Mouse (Mus musculus) hindbrain, postnatal 0 days (tissue): ENCODE data around the gene Pskh1. TPM values are rescaled to one million over a fixed set of nuclear protein-coding genes. Genes with fewer than 3 reads are reported as not detected.

ENCODE experiments used
- ATAC-seq: fragments of 200-750 bp; cut with Nextera tagmentation; 2 replicates; pipeline ENCODE4 v1.8.0; 2017; ENCODE audit warnings: mild to moderate bottlenecking, moderate TSS enrichment, moderate library complexity
- DNase-seq: peaks from one replicate; pipeline ENCODE4 v3.0.0-alpha.2; 2015; ENCODE audit warnings: low spot score
- H3K27ac ChIP-seq: fragments of 300-500 bp; sonication (generic); 2 replicates; pipeline ENCODE4 v1.5.1; 2014; ENCODE audit warnings: mild to moderate bottlenecking
- H3K27me3 ChIP-seq: fragments of 300-500 bp; sonication (generic); 2 replicates; pipeline ENCODE4 v1.6.1; 2014; ENCODE audit warnings: low read length, mixed read lengths; ENCODE audit not compliant: insufficient read depth
- H3K36me3 ChIP-seq: fragments of 300-500 bp; sonication (generic); 2 replicates; pipeline ENCODE4 v1.6.1; 2014; ENCODE audit warnings: low read length, mixed read lengths; ENCODE audit not compliant: insufficient read depth
- H3K4me1 ChIP-seq: fragments of 300-500 bp; sonication (generic); 2 replicates; pipeline ENCODE4 v1.6.1; 2014; ENCODE audit warnings: antibody characterized with exemption, low read length, mixed read lengths; ENCODE audit not compliant: insufficient read depth
- H3K4me2 ChIP-seq: fragments of 300-500 bp; sonication (generic); 2 replicates; pipeline ENCODE4 v1.6.1; 2014; ENCODE audit warnings: low read depth, mild to moderate bottlenecking, low read length, moderate library complexity, mixed read lengths
- H3K4me3 ChIP-seq: fragments of 300-500 bp; sonication (generic); 2 replicates; pipeline ENCODE4 v1.5.1; 2014; ENCODE audit warnings: low read length
- H3K9ac ChIP-seq: fragments of 300-500 bp; sonication (generic); replicated peaks from 2 replicates; pipeline ENCODE4 v1.6.1; 2014; ENCODE audit warnings: mild to moderate bottlenecking, low read length, moderate library complexity, mixed read lengths
- H3K9me3 ChIP-seq: fragments of 300-500 bp; sonication (generic); 2 replicates; pipeline ENCODE4 v1.6.1; 2016; ENCODE audit warnings: low read length, mixed read lengths
- CTCF ChIP-seq: IDR thresholded peaks from 2 replicates; pipeline ENCODE4 v1.5.1; 2016; ENCODE audit warnings: antibody characterized with exemption, control low read depth, low read depth
- WGBS: fragments of 180-500 bp; shearing (Covaris S2); extraction: QIAGEN DNeasy Blood & Tissue Kit; methylation state at CpG from one replicate; pipeline ENCODE4 v1.1.7; 2014; 5-methylcytosine and 5-hydroxymethylcytosine counted together
- polyA plus RNA-seq: library from polyadenylated mRNA; unstranded; fragments of >200 nt; fragmentation: Nextera tagmentation; extraction: Ambion mirVana; gene quantifications from 2 replicates; pipeline ENCODE4 v1.2.1, GENCODE M21; 2015
- total RNA-seq: library from RNA; depleted of rRNA; stranded (reverse); fragments of >200 nt; gene quantifications from 2 replicates; pipeline ENCODE4 v1.2.3, GENCODE M21; 2014

Gene Pskh1
- total and polyA plus RNA-seq, 2 experiments from 2014 or later = 11.3 to 32.3 TPM

DNA sequence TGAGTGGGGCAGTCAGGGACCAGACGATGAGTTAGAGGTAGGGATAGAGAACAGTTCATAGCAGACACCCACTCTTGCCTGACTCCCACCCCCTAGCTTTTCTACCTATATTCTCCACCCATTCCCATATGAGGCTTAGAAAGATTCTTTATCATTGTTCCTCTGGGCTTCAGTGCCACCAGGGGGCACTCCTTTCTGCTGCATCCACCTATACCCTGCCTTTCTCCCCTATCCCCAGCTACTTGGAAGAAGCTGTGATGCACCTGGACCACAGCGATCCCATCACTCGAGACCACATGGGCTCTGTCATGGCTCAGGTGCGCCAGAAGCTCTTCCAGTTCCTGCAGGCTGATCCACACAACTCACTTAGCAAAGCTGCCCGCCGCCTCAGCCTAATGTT, 7.8 kb upstream of the Pskh1 start:
- H3K27me3 ChIP-seq = no peaks in the 10 kb centered on the region
- no peak overlapping the region for H3K4me2 ChIP-seq
- no peaks in the 10 kb centered on the region for H3K9me3 ChIP-seq
- no peak overlapping the region for H3K9ac ChIP-seq
- TF ChIP-seq CTCF = peak; percentile 64
- no peak overlapping the region for H3K27ac ChIP-seq
- WGBS = 80% methylated on average over 6 of the region's 6 CpGs
- no peaks in the 10 kb centered on the region for H3K4me1 ChIP-seq
- ATAC-seq (peak; percentile 31; the same call in 1 of the 2 replicates), DNase-seq (peak; percentile 26)
- no peak overlapping the region for H3K4me3 ChIP-seq
- peaks cover 45% of the 10 kb centered on the region for H3K36me3 ChIP-seq

GRCm38 (mm10) chr8:105893339-105893738, 6.9 kb upstream of the Pskh1 start, which contains the start of gene Nrn1l:
Gene Nrn1l, plus strand, starts transcription at chr8:105893567.
- Histone ChIP-seq H3K27ac (no peak within 1 kb of the TSS), H3K9ac (no peak within 1 kb of the TSS; the same call in 1 of the 2 replicates), H3K4me1 (no peaks in the 10 kb centered on the region), H3K4me2 (no peak within 1 kb of the TSS; the same call in 1 of the 2 replicates), H3K36me3 (peaks cover 36% of the 10 kb centered on the region), H3K27me3 (no peaks in the 10 kb centered on the region), H3K4me3 (no peak within 1 kb of the TSS), H3K9me3 (no peaks in the 10 kb centered on the region)
- ATAC-seq = peak; percentile 91
- 7% methylated on average over 11 of the region's 11 CpGs for WGBS
- DNase-seq = peak; percentile 90
- peak; percentile 33; the same call in 1 of the 2 replicates for TF ChIP-seq CTCF

DNA sequence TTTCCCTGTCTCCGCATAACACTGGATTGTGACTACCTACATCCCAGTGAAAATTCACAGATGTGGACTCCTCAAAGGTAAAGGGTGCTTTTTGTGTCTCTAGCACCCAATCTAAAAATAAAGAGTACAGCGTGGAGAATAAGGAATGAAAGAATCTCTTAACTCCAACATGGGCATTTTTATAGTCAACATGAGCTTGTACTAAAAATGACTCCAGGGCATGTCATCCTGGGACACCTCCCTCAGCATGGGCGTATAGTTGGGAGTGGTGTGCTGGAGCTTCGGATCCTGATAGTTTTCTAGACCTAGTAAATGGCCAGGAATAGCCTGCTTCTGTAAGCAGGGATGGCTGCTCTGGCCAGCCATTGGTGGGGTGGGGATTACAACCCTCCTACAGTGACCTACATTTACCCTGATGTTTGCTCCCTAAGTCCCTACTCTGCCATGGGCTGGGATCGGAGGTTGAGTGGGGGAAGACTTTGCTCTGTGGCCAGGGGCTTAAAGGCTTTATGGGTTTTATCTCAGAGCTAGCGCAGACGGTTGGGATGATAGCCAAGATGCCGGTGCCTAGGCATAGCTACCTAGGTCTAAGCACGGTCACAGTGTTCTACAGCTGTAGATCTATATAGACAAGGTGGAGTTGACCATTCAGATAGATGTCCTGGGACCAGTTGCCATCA, 2.3 kb upstream of the Pskh1 start:
- no peak overlapping the region for H3K4me2 ChIP-seq
- no peak overlapping the region for H3K9ac ChIP-seq
- no peak for ATAC-seq
- WGBS = 87% methylated on average over 9 of the region's 9 CpGs
- H3K9me3 ChIP-seq = no peaks in the 10 kb centered on the region
- TF ChIP-seq CTCF = no peak
- H3K4me1 ChIP-seq = peaks cover 5% of the 10 kb centered on the region
- no peak overlapping the region for H3K27ac ChIP-seq
- H3K36me3 ChIP-seq = no peaks in the 10 kb centered on the region
- no peak overlapping the region for H3K4me3 ChIP-seq
- no peaks in the 10 kb centered on the region for H3K27me3 ChIP-seq
- no peak for DNase-seq

GRCm38 (mm10) chr8:105900941-105901616, 838 bp downstream of the Pskh1 start:
- Histone ChIP-seq H3K9me3 (no peaks in the 10 kb centered on the region), H3K36me3 (no peaks in the 10 kb centered on the region), H3K27ac (peak overlapping the region; percentile 87), H3K4me2 (peak overlapping the region; percentile 84), H3K4me3 (peak overlapping the region; percentile 70), H3K27me3 (no peaks in the 10 kb centered on the region), H3K4me1 (peaks cover 5% of the 10 kb centered on the region), H3K9ac (peak overlapping the region; percentile 96)
- no peak for TF ChIP-seq CTCF
- ATAC-seq = no peak
- WGBS = 36% methylated on average over 16 of the region's 16 CpGs
- no peak for DNase-seq

DNA sequence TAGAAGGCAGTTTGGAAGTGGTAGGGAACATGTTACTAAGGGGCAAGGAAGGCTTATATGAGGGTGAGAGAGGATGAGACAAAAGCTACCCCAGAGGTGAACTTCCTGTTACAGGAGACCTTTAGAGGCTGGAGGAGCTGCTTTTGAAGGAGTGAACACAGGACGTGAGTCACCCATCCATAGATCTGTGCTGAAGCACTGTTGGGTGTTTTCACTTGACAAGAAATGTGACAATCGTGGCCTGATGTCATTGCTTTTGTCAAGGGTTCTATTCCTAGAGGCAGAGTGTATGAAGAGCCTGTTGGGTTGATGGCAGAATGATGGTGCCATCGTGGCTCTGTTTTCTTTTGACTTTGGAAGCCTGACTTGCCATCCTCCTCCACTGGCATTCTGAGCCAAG, 19.1 kb downstream of the Pskh1 start:
- DNase-seq (no peak), ATAC-seq (no peak)
- no peaks in the 10 kb centered on the region for H3K9me3 ChIP-seq
- no peak overlapping the region for H3K4me2 ChIP-seq
- TF ChIP-seq CTCF = no peak
- no peak overlapping the region for H3K9ac ChIP-seq
- H3K4me1 ChIP-seq = no peaks in the 10 kb centered on the region
- H3K4me3 ChIP-seq = no peak overlapping the region
- 0 out of 2 replicates have a peak, but pooled peaks cover 3% of the 10 kb centered on the region for H3K36me3 ChIP-seq
- H3K27me3 ChIP-seq = no peaks in the 10 kb centered on the region
- H3K27ac ChIP-seq = no peak overlapping the region
- WGBS = 89% methylated on average over 3 of the region's 3 CpGs

DNA sequence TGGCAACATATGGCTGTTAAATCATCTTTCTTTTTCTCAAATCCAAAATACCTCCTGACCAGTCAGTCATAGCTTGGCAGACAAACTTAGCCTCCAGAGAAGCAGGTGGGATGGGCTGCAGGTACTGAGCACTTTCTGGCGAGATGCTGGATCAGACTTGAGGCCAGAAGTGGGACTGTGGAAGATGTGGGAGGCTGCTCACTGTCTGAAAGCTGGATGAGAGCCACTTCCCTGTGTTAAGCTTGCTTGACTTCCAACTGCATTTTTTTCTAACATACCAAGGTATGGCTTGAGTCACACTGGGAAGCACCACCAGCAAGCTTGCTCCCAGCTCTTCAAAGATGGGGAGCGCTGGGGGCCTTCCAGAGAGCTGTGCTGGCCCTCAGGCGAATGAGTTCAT, 24.9 kb downstream of the Pskh1 start:
- DNase-seq = no peak
- no peaks in the 10 kb centered on the region for H3K9me3 ChIP-seq
- H3K4me2 ChIP-seq = no peak overlapping the region
- H3K36me3 ChIP-seq = no peaks in the 10 kb centered on the region
- no peak overlapping the region for H3K27ac ChIP-seq
- H3K9ac ChIP-seq = no peak overlapping the region
- no peak for TF ChIP-seq CTCF
- no peak for ATAC-seq
- no peaks in the 10 kb centered on the region for H3K27me3 ChIP-seq
- no peak overlapping the region for H3K4me3 ChIP-seq
- 69% methylated on average over 3 of the region's 3 CpGs for WGBS
- no peaks in the 10 kb centered on the region for H3K4me1 ChIP-seq
